Mouse (Mus musculus) heart, adult 2 months (tissue): ENCODE results near the gene Stk17b.

Experiments used
- CTCF ChIP-seq: fragments of 200-600 bp; IDR thresholded peaks from 2 replicates; pipeline ENCODE4 v1.8.1; 2022; ENCODE audit warnings: antibody characterized with exemption, mild to moderate bottlenecking, moderate library complexity
- EP300 ChIP-seq: fragments of 200-500 bp; IDR thresholded peaks from 2 replicates; pipeline ENCODE4 v1.6.1; 2011; ENCODE audit warnings: low read depth, low read length, control low read depth; ENCODE audit not compliant: insufficient read depth
- POLR2A ChIP-seq: fragments of 200-500 bp; IDR thresholded peaks from 2 replicates; pipeline ENCODE4 v1.6.1; 2011; ENCODE audit warnings: mild to moderate bottlenecking, low read depth, low read length, control low read depth; ENCODE audit not compliant: insufficient read depth

DNA sequence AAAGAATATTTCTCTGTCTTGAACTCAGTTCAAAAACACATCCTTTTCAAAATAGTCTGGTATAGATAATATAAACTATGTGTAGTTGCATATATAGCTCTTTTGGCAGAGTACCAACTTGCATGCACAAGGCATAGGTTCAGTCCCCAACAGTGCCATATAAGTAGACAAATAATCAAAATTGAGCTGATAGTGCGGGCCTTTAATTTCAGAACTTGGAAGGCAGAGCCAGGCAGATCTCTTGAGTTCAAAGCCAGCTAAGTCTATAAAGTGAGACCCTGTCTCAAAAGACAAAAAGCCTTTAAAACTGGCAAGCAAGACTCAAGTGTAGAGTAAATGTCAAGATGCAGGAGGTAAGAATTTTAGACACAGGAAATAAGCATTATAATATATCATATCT is 2.1 kb downstream of the Stk17b start:
- TF ChIP-seq CTCF = no peak
- no peak for TF ChIP-seq POLR2A
- TF ChIP-seq EP300 = no peak
